Mouse (Mus musculus) naive thymus-derived CD4-positive, alpha-beta T cell, adult 2 months (primary cell): ENCODE measurements around the gene B630019K06Rik.
"Not testable (repeated sequence)": the region's sequence is repeated elsewhere in the genome, so short reads cannot be mapped to it uniquely, and the experiment has no call there.

Source experiments
- DNase-seq: peaks from one replicate; pipeline ENCODE4 v3.0.0-alpha.2; 2011; ENCODE audit warnings: low read depth

The B630019K06Rik gene

GRCm38 (mm10) chrX:8892343-8893155, at the start of gene B630019K06Rik:
B630019K06Rik (plus strand) TSS chrX:8892382.
- DNase-seq, result peak; percentile 69

GRCm38 (mm10) chrX:8843694-8844093, 48.5 kb upstream of the B630019K06Rik start, which contains the start of gene Gm6592:
Gm6592 (plus strand) TSS chrX:8843994.
- no peak for DNase-seq

DNA sequence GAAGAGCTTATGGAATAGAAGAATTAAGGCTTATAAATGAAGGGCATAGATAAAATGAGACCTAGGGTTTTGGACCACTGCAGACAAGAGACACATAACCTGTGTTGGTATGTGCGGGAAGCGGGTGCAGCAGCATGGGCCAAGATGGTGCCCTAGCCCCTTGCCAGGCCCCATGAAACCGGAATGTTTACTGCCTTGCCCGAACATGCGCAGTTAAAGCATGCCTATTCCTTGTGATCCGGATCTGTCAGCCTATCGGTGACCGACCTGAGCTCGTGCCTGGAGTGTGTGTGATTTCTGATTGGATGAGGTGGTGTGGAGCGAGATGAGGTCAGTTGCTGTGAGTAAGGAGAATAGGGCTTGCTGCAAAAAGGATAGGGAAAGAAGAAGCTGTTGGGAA, 39.7 kb upstream of the B630019K06Rik start:
- DNase-seq, result no peak

GRCm38 (mm10) chrX:8864331-8864730, 27.9 kb upstream of the B630019K06Rik start:
- DNase-seq, result peak; percentile 65

DNA sequence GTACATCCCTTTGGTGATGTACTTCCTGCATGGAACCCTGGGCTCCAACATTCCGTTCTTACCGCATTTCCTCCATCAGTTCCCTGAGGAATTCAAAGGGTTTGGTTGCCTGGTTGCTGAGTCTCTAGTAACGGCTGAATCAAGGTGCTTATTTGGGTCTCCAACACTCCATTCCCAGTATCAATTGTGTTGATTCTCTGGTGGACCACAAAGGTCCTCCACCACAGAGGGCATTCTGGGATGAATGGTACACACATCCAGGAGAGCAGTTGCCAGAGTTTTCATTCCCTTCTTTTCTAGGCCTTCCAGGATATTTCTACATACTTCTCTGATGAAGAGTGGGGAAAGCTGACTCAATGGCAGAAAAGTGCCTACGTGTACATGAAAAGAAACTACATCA, 18.2 kb upstream of the B630019K06Rik start, which contains the start of gene Gm5751:
Gene Gm5751, plus strand, starts transcription at position 301 of the 400 bp plus-strand sequence.
- not testable (repeated sequence) for DNase-seq

- no peak for DNase-seq
Measured at GRCm38 (mm10) chrX:8884336-8884735, 7.8 kb upstream of the B630019K06Rik start.

- DNase-seq, result peak; percentile 5
Measured at GRCm38 (mm10) chrX:8891975-8892342, 223 bp upstream of the B630019K06Rik start.

- DNase-seq, result no peak
Measured at GRCm38 (mm10) chrX:8893182-8893651, 1.0 kb downstream of the B630019K06Rik start.

DNA sequence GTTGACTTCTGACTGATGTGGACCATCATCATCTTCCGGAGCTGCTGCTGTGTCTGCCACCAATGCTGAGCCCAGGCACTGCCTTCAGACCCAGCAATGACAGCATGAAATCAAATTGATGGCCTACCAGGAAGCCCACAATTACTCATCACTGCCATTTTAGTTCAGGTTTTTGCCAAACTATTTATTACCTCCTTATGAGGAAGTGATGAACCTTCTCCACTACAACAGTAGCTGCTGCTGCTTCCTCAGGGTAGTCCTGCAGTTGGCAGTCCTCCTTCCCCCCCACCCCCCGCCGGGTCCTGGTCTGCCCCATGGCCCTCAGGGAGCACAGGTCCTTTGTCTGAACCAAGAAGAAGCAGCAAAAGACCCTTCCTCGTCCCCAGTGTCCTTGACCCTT, 8.6 kb downstream of the B630019K06Rik start:
- no peak for DNase-seq

- DNase-seq, result no peak
Measured at GRCm38 (mm10) chrX:8901906-8902472, 9.8 kb downstream of the B630019K06Rik start.

- DNase-seq, result no peak
Measured at GRCm38 (mm10) chrX:8921080-8921479, 28.9 kb downstream of the B630019K06Rik start.

- no peak for DNase-seq
Measured at GRCm38 (mm10) chrX:8921813-8922607, 29.8 kb downstream of the B630019K06Rik start.

GRCm38 (mm10) chrX:8927308-8927707, 35.1 kb downstream of the B630019K06Rik start:
- no peak for DNase-seq

- no peak for DNase-seq
Measured at GRCm38 (mm10) chrX:8944041-8944440, 51.9 kb downstream of the B630019K06Rik start.
